Mouse (Mus musculus) brain, embryonic 18.5 days (tissue): ENCODE measurements around the gene Ptf1a.

ENCODE experiments used
- DNase-seq: peaks from one replicate; pipeline ENCODE4 v3.0.0-alpha.2; 2012; ENCODE audit warnings: low read depth, low spot score

Ptf1a gene

DNA sequence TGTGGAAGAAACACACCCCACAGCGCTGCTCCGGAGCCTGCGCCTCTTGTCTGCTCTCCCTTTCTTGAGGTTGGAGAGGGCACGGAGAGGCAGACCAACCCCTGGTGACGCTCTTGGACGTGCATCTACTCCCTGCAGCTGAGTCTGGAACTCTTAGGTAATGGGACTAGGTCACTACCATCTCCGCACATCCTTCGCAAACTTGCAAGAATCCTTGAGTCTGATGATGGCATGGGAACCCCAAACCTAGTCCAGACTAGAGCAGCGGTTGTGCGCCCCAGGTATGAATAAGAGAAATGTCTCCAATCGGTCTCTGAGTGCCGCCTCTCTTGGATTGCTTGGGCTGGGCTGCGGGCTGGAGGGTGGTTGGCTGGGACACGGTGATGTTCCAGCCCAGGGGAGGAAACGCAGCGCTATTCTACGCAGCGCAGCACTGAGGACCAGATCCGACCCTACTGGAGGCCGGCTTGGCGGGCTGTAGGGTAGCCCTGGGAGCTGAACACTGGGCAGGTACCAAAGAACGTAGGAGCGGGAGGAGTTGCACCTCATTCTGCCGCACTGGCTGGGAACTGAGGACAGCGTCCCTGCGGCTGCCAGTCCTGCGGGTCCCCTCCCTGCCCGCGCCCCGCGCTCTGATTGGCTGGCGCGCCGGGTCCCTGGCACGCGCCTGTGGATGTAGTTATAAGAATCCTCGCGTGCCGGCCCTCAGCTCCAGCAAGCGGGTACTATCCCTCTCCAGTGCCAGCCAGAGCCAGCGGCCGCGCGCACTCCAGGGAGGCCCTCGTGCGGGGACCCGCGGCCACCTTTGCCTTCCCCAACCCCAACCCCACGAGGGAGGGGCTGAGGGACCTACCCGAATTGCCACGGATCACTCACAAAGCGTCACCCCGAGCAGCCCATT, at the start of gene Ptf1a:
Gene Ptf1a, plus strand, starts transcription at position 733 of the 901 bp plus-strand sequence.
- no peak for DNase-seq

DNA sequence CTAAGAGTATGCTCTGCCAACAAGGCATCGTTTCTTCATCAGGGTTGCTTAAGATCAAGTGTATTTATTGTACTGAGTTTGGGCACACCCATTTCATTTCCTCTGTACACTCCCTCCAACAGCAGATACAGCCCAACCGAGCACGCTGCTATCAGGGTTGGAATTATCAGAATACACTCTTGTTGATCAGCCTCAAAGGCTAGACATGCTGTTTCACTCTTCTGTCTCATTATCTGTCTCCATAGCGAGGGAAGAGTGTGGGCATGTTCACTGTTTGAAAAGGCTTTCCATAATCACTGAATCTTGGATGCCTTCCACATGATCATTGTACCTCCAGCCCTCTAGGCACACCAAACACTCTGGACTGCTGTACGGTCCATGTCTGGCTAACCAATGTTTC, 40.1 kb upstream of the Ptf1a start:
- no peak for DNase-seq

DNA sequence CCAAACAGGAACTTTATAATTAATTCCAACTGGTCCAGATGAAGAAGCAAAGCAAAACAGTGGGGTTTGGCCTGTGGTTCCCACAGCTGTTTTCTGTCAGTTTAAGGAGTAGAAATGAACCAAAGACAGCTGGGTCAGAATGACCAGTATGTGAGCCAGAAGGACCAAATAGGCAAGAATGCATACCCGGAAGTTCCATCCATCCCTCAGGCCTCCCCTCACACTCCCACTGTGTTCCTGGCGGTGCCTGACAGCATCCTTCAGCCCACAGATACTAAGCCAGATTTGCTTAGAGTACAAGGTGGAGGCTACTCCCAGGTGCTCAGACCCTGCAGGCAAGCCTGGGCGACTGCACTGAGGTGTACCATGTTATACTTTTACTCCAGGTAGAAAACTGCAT, 38.9 kb upstream of the Ptf1a start:
- no peak for DNase-seq

- no peak for DNase-seq
These were observed 31.1 kb upstream of the Ptf1a start for GRCm38 (mm10) chr2:19414222-19414965.

GRCm38 (mm10) chr2:19415063-19415521, 30.4 kb upstream of the Ptf1a start:
- DNase-seq, result peak; percentile 66

DNA sequence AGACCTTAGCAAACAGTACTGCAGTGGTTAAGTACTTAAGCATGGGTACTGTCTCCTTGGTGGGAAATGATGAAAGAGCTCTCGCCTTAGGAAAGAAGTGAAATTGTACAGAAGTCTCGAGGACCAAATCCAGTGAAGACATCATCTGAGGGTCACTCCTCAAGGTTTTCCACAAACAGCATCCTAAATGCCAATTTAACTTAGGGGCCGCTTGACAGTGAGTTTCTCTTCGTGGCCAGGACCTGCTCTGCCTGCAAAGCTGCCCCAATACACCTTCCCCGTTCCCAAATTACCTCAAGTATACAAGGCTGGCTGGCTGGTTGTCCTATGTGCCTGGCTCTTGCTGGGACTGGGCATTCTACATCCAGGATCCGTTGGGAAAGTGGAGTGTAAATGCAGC, 29.4 kb upstream of the Ptf1a start:
- DNase-seq, result no peak

- no peak for DNase-seq
These were observed 25.6 kb upstream of the Ptf1a start for GRCm38 (mm10) chr2:19419686-19420345.

DNA sequence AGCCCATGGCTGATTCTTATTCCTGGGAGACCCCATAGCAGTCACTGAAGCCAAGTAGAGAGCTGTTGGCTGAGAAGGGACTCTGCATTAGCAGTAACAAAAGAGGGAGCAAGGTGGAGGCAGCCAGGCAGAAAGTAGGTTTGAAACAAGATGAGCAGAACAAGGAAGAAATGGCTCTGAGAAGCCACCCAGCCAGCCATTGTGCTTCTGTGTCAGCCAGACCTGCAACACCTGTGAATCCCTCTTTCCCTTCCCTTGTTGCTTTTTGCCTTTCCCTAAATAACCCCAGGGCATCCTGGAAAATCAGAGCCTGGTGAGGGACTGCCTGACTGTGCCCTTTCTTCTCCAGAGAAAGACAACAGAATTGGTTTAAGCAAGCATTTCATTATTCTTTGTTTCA, 23.2 kb upstream of the Ptf1a start:
- DNase-seq, result no peak

DNA sequence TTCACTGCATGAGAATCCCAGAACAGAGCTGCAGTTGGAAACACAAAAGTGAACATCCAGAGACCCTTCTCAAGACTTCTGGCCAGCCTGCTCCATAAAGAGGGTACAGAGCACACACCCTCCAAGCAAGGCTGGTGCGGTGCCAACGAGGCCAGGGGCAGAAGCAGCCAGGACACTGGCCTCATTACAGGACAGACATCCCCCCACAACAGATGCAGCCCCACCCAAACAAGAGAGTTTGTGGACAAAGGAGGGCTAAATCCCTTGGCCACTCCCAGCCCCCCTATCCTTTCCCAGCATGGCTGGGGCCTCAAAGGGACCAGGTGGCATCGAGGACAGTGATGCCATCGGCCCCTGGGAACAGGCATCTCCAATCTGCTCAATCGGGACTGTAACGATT, 22.4 kb upstream of the Ptf1a start:
- no peak for DNase-seq

DNA sequence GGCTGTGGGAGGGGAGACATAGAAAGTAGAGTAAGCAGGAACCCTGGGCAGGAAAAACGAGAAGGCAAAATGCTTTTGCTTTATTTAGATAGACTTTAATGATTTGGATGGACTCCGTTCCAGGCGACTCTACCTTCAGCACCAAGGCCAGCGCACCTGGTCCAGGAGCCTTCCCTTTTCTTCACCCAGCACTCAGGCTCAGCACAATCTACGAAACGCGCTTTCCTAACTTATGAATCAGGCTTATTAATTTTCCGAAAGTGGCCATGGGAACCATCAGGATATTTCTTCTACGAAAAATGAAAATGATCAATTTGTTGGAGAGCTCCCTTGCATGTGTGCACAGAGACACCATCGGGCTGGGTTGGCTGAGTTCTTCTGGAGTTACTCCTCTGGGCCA, 16.4 kb upstream of the Ptf1a start:
- no peak for DNase-seq

DNA sequence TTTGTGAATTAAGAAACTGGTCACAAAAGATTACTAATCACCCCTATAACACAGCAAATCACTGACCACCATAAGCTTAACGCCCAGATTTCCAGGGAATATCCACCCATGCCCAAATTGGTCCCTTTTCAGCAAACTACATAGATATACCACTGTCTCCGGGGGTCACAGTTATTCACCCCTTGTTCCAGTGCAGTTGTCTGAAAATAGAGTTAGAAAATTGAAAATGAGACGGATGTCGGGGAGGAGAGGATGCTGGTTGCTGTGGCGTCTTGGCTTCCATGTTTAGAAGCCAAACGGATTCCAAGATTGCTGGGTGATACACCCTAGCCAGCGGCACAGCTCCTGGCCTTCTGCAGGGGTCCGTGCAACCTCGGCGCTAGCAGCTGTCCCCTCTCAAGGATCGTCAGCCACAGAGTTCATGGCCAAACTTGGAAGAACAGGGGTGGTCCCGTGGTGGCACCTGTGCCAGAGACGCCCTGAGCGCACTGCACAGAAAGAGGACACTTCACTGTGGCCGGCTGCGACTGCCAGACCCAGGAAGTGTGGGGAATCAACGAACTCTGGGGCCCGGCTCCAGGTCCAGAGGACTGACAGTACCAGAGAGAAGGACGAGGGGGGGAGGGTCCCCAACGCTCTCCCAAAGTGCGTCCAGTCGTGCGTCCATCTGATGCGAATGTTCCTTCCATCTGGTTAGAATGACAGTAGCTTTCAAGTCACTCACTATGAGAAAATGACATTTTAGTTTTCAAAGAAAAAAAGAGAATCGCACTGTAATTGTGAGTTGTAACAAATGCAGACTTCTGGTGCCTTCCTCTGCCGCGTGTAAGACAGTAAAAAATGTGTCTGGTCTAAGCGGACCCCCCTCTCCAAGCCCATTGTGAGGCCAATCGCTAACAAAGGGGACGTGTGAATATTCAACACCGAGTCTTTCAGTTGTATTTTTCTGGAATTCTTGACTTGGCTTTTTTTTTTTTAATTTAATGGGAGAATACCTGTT, 15.5 kb upstream of the Ptf1a start:
- no peak for DNase-seq

GRCm38 (mm10) chr2:19430746-19431145, 14.7 kb upstream of the Ptf1a start:
- no peak for DNase-seq

DNA sequence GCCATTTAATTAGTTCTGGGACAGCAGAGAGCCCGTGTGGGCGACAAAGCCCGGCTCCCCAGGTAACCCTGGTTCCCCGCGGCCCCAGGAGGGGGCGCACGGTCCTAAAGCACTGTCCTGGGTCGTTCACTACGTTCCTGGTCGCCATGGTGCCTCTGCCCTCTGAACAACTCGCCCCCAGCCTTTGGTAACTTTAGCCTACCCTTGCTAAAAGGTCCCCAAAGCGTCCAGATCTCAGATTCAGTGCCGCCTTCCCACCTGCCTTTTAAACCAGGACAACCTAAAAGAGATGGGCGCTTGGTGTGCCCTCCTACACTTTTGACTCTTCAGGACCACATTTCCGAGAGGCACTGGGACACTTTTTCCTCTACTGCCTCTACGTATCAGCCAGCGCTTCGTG, 14.3 kb upstream of the Ptf1a start:
- no peak for DNase-seq

- no peak for DNase-seq
These were observed 13.7 kb upstream of the Ptf1a start for GRCm38 (mm10) chr2:19431614-19432323.

DNA sequence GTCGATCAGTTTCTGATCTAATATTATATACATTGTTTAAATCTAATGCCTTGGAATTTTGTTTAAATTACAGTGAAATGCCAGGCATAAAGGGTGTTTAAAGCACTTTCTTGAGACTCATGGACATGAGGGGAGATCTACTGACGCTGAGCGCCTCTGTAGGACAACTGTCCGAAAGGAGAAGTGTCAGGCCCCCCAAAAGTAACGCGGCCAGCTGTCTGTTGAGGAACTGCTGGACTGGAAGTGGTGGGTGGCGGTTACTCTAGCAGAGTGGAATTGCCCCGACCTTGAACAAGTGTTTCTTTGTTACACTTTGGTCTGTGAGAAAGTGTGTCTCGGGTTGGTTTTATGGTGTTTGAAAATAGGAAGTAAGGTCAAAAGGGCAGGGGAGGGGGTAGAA, 1.1 kb upstream of the Ptf1a start:
- no peak for DNase-seq

DNA sequence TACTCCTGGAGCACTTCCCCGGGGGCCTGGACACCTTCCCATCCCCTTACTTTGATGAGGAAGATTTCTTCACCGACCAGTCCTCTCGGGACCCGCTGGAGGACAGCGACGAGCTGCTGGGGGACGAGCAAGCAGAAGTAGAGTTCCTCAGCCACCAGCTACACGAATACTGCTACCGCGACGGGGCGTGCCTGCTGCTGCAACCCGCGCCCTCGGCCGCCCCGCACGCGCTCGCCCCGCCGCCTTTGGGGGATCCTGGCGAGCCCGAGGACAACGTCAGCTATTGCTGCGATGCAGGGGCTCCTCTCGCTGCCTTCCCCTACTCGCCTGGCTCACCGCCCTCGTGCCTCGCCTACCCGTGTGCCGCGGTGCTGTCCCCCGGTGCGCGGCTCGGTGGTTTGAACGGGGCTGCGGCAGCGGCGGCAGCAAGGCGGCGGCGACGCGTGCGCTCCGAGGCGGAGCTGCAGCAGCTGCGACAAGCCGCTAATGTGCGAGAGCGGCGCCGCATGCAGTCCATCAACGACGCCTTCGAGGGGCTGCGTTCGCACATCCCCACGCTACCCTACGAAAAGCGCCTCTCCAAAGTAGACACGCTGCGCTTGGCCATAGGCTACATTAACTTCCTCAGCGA, 523 bp downstream of the Ptf1a start:
- DNase-seq, result no peak

GRCm38 (mm10) chr2:19446746-19447145, 1.3 kb downstream of the Ptf1a start:
- no peak for DNase-seq

DNA sequence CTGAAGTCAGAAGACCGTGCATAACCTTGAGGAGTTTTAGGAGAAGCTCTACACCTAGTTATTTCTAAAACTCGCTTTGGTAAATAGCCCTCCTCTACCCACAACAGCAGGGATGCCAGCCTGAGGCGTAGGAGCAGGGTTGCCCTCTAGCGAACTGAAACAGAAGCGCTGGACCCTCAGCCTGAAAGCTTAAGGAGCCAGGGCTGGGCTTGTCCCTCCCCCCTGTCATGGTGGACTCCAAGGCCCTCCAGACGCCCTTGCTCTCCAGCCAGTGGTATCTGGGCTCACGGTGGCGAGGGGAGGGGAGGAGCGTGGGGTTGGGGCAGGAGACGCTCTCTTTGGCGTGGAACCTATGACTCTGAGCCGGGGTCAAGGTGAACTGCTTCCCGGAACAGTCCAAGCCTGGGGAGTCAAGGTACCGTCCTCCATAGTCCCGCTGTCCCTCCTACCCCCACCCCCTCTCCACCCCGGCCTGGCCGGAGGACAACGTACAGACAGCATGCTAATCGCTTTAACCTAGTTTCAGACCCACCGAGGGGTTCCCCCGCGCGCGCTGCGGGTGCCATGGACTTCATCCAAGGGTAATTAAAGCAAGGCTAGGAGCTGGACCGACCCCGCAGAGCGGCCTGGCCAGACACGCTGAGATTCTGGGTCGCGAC, 2.7 kb downstream of the Ptf1a start:
- DNase-seq, result no peak

GRCm38 (mm10) chr2:19449308-19449707, 3.8 kb downstream of the Ptf1a start:
- DNase-seq, result no peak
